Mouse (Mus musculus) brain, adult 10 weeks (tissue): ENCODE results near the gene Naip6. TPM values are rescaled to one million over a fixed set of nuclear protein-coding genes. Genes with fewer than 3 reads are reported as not detected.

ENCODE experiments used
- polyA plus RNA-seq: library from polyadenylated mRNA; stranded (reverse); fragments of 350-450 nt; fragmentation: Illumina TruSeq; extraction: RNeasy Lipid Tissue Mini Kit (QIAGEN cat#74804); gene quantifications from one replicate; pipeline ENCODE4 v1.2.3, GENCODE M21; 2015; ENCODE audit warnings: low read depth, low replicate concordance

The Naip6 gene
- polyA plus RNA-seq, result 0.22 TPM

DNA sequence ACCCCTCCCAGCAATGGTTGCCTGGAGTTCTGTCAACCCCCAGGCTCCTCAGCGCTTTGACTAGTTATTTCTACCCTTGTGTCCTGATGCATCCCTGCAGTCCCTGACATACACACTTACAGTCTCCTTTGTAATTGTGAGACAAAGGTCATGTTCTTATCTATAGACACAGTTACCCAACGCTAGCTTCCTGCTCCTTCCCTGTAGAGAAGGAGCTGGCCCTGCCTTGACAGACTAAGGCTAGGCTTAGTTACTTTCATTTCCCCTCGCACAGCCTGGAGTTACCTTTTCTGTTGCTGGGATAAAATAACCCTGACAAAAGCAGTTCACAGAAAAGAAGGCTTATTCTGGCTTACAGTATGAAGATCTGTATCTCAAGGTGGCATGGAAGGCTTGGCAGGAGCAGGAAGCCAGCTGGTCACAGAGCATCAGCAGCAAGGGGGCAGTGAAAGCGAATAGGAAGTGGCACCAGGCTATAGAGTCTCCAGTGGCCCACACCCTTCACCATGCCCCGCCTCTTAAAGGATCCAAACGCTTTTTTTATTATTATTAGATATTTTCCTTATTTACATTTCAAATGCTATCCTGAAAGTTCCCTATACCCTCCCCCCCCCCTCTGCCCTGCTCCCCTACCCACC is at the start of gene Naip6:
Naip6 (minus strand) TSS at position 419 of the 638 bp plus-strand sequence.

DNA sequence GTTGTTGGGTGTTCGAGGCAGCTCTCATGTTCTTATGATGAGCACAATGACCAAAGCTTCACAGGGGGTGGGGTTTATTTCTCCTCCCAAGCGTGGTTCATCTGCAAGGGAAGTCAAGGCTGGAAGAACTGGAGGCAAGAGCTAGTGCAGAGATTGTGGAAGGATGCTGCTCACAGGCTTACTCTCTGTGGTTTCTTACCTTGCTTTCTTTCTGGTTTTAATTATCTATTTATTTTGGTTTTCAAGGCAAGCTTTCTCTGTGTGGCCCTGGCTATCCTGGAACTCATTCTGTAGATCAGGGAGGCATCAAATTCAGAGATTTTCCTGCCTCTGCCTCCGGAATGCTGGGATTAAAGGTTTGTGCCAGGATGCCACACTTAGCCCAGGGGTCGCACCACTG is 71.3 kb downstream of the Naip6 start, which contains the start of gene Naip5:
Naip5 (minus strand) TSS at position 101 of the 400 bp plus-strand sequence.

Other genes with a start within 250 kb of the Naip6 start
- gene Bdp1, start 213.6 kb downstream of the Naip6 start, polyA plus RNA-seq, result 18.5 TPM
- gene Serf1, start 209.7 kb downstream of the Naip6 start, polyA plus RNA-seq, result 36.5 TPM
- gene Smn1, start 192.8 kb downstream of the Naip6 start, polyA plus RNA-seq, result 31.4 TPM
- gene Naip2, start 115.6 kb downstream of the Naip6 start, polyA plus RNA-seq, result 0.59 TPM
- gene Naip5, start 71.4 kb downstream of the Naip6 start, polyA plus RNA-seq, result 0.80 TPM
- gene Naip1, start 135.2 kb upstream of the Naip6 start, polyA plus RNA-seq, result not detected
- gene Gtf2h2, start 174.9 kb upstream of the Naip6 start, polyA plus RNA-seq, result 55.1 TPM
- 10.9 TPM for gene Ocln, start 235.0 kb upstream of the Naip6 start, polyA plus RNA-seq